Mouse (Mus musculus): ENCODE measurements at regions not wholly inside any gene's neighbourhood (a gene's known extent, or its start where the extent isn't known, plus 50 kb on each side); places are given as distances from the start of the nearest gene placed in this dataset.

DNA sequence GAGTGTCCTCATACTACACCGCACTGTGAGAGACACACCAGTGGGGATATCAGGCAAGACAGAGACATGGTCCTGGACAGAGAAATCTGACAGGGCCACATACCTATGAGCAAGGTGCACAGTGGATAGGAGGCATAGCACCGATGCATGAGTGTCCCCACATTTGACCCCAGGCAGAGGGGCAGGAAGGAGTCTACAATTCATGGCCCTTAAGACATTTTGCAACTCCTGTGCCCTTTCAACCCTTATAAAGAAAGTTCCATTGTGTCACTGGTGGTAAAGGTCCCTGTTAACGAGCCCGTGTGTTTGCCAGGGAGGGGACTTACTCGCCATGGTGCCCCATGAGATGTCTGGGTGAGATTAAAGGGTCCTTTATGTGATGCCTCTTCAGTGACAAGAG is 54.3 kb upstream of the Smndc1 start:
- no peak for DNase-seq (ENCODE audit: low spot score in 2 of 2)

DNA sequence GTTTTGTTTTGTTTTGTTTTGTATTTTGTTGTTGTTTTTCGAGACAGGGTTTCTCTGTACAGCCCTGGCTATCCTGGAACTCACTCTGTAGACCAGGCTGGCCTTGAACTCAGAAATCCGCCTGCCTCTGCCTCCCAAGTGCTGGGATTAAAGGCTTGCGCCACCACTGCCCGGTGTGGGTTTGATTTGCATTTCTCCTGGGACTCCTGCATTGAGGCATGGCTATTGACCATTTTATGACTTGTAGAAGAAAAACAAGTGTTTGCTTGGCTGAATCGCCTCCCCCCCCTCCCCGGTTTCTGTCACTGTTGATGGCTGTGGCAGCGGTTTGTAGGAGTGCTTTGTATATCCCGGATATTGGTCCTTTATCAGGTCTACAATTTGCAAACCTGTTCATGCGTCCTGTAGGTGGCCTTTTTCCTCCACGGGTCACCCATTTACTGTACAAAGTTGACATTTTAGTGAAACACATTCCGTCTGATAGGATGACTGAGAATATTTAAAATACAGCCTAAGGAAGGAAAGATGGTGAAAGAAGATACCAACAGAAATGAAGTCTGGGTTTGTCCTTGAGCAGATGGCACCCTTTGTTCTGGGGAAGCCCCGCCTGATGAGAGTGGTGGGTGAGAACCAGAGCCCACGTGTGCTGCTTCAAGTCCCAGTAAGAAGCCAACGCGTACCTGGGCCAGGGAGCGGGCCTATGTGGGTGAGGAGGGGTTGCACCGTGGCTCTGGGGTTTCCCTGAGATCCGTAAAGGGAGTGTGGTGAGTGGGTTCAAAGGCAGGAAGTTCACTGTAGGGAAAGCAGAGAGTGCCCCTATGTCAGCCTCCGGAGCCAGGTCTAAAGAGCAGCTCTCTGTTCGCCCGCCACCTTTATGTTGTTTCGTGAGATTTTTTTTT is 52.6 kb upstream of the Smndc1 start:
- no peak for DNase-seq (ENCODE audit: low spot score in 2 of 2)

- DNase-seq (ENCODE audit: low spot score in 2 of 2) = no peak
Observed at GRCm38 (mm10) chr19:53442132-53442610, 51.8 kb upstream of the Smndc1 start.

GRCm38 (mm10) chr19:53441449-53442131 is 51.2 kb upstream of the Smndc1 start:
- no peak for DNase-seq (ENCODE audit: low spot score in 2 of 2)

GRCm38 (mm10) chr19:53440327-53441055 is 50.1 kb upstream of the Smndc1 start:
- DNase-seq (ENCODE audit: low spot score in 2 of 2) = no peak
